Mouse (Mus musculus): Measurements from ENCODE around the gene Foxj2. TPM values are rescaled to one million over a fixed set of nuclear protein-coding genes. Genes with fewer than 3 reads are reported as not detected.

Foxj2 gene
- total RNA-seq, 2 experiments from 2014 or later: 28.8 to 30.7 TPM

DNA sequence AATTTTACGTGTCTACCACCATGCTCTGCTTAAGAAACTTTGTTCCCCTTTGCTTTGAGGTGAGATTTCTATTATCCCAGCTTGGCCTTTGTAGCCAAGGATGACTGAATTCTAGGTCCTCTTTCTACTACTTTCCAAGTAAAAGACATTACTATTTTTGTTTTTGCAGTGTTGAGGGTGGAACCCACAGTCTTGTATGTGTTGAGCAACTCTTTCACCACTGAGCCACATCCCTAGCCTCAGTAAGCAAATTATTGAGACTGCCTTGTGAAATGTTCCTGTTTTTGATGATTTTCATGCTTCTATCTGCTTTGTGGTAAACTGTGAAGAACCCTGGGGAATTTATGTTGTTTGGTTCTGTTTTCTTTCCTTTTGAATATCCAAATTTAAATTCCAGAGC lies 43.2 kb downstream of the Foxj2 start:
- no peak for TF ChIP-seq CTCF (conservative IDR thresholded peaks at IDR 0.05)
- no peak overlapping the region for H3K27ac ChIP-seq
- no peak overlapping the region for H3K4me3 ChIP-seq
- no peak for DNase-seq (ENCODE audit: low spot score in 2 of 2)

DNA sequence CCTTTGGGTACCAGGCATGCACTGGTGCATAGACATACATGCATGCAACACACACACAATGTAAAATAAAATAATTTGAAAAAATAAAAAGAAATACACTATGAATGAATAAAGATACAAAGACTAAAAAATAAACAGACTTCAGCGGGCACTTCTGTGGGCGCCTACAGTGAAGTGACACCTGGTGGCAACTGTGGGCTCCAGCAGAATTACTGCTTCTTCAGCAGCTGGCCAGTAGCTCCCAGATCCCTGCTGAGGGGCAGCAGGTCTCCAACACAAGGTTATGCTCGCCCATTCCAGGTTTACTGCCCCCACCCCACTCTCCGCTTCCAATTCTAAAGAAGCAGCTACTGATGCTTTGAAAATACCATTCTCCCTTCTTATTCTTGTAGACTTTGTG lies 48.2 kb downstream of the Foxj2 start:
- Histone ChIP-seq H3K4me3 (no peak overlapping the region), H3K27ac (no peak overlapping the region)
- TF ChIP-seq CTCF (conservative IDR thresholded peaks at IDR 0.05): peak; percentile 66
- no peak for DNase-seq (ENCODE audit: low spot score in 2 of 2)

GRCm38 (mm10) chr6:122869846-122870245 lies 50.1 kb downstream of the Foxj2 start:
- no peak for TF ChIP-seq CTCF (conservative IDR thresholded peaks at IDR 0.05)
- no peak for DNase-seq (ENCODE audit: low spot score in 2 of 2)
- Histone ChIP-seq H3K27ac (no peak overlapping the region), H3K4me3 (no peak overlapping the region)

- no peak for DNase-seq (ENCODE audit: low spot score in 2 of 2)
- Histone ChIP-seq H3K27ac (peak overlapping the region; percentile 39; the same call in 1 of the 2 replicates), H3K4me3 (no peak overlapping the region)
- no peak for TF ChIP-seq CTCF (conservative IDR thresholded peaks at IDR 0.05)
Measured at GRCm38 (mm10) chr6:122872800-122873199, 53.1 kb downstream of the Foxj2 start.

- peak; percentile 93 for TF ChIP-seq CTCF (conservative IDR thresholded peaks at IDR 0.05)
- peak within 1 kb of the TSS; percentile 100 for H3K4me3 ChIP-seq
- DNase-seq (ENCODE audit: low spot score in 2 of 2): peak; percentile 97 to 98
- H3K27ac ChIP-seq: peak within 1 kb of the TSS; percentile 96
Measured at GRCm38 (mm10) chr6:122873871-122874719, 54.4 kb downstream of the Foxj2 start, which contains the start of gene Necap1. Necap1 (plus strand) TSS chr6:122874474.

DNA sequence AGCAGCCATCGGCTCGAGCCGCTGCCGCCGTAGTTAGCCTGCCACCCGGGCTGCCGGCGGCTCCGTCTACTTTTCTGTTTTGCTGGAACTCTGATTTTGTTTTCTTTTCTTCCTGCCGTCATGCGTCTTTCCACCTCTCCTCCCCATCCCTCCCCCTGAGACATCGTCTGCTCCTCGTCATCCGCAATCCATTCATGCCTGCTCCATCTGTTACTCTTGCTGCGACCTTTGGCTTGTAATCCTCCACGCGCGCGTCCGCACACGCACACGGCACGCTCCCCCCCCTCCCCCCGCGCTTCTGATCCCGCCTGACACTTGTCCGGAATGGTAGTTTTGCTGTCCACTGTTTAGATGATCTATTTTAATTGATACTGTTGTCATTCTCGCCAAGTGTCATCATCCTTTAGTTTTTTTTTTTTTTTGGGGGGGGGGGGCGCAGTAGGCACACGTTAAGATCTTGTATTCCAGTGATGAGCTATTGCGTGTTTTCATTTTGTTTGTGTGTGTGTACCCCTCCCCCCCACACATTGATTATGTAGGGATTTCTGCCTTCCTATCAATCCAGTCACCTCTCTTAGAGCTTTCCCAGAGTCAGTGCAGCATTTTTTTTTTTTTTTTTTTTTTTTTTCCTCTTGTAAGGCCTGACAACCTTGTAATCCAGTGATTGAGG lies 55.1 kb downstream of the Foxj2 start:
- peak overlapping the region; percentile 100 for H3K4me3 ChIP-seq
- DNase-seq (ENCODE audit: low spot score in 2 of 2): no peak
- TF ChIP-seq CTCF (conservative IDR thresholded peaks at IDR 0.05): no peak
- H3K27ac ChIP-seq: peak overlapping the region; percentile 96

- Histone ChIP-seq H3K4me3 (no peak overlapping the region), H3K27ac (no peak overlapping the region)
- no peak for DNase-seq (ENCODE audit: low spot score in 2 of 2)
- no peak for TF ChIP-seq CTCF (conservative IDR thresholded peaks at IDR 0.05)
Measured at GRCm38 (mm10) chr6:122879141-122879735, 59.5 kb downstream of the Foxj2 start.

DNA sequence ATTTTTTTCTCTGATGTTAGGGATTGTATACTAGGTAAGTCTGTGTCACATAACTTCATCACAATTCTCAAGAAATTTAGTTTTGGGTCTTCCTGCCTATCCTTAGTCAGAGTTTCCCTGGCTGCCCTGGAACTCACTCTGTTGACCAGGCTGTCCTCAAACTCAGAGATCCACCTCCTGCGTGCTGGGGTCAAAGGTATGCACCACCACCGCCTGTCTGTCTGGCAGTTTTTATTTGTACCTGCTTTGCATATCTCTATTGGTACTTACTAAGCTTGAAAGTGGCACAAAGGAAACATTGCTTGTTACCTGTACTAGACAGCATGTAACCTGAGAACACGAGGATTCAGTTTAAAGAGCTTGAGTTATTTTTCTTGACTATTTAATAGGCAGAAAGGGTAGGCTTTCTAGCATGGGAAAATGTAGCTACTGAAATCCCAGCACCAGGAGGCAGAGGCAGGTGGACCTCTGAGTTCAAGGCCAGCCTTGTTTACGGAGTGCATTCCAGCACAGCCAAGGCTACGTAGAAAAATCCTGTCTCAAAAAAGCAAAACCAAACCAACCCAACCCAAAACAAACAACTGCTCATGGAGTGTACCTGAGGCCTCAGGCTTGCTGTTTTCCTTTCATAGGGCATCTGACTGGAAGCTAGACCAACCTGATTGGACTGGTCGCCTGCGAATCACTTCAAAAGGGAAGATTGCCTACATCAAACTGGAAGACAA lies 60.2 kb downstream of the Foxj2 start:
- TF ChIP-seq CTCF (conservative IDR thresholded peaks at IDR 0.05): no peak
- DNase-seq (ENCODE audit: low spot score in 2 of 2): no peak
- Histone ChIP-seq H3K4me3 (no peak overlapping the region), H3K27ac (no peak overlapping the region)

DNA sequence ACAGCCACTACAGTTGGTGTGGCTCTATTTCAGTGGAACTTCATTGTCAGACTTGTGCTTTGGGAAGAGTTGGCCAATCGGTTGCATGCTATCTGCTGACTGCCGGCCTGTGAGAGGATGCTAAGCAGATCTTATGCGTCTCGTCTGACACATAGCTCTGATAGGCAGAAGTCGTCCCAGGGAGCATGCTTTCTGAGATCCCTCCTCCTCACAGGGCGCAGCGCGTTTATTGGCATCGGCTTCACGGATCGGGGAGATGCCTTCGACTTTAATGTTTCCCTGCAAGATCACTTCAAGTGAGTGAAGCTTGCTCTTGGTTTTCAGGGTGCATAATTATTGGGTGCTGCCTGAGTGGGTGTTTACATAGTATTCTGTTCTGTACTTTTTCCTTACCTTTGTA lies 61.6 kb downstream of the Foxj2 start:
- TF ChIP-seq CTCF (conservative IDR thresholded peaks at IDR 0.05): no peak
- no peak for DNase-seq (ENCODE audit: low spot score in 2 of 2)
- Histone ChIP-seq H3K27ac (no peak overlapping the region), H3K4me3 (no peak overlapping the region)

GRCm38 (mm10) chr6:122883603-122884002 lies 63.9 kb downstream of the Foxj2 start:
- DNase-seq (ENCODE audit: low spot score in 2 of 2): no peak
- Histone ChIP-seq H3K4me3 (no peak overlapping the region), H3K27ac (no peak overlapping the region)
- no peak for TF ChIP-seq CTCF (conservative IDR thresholded peaks at IDR 0.05)

DNA sequence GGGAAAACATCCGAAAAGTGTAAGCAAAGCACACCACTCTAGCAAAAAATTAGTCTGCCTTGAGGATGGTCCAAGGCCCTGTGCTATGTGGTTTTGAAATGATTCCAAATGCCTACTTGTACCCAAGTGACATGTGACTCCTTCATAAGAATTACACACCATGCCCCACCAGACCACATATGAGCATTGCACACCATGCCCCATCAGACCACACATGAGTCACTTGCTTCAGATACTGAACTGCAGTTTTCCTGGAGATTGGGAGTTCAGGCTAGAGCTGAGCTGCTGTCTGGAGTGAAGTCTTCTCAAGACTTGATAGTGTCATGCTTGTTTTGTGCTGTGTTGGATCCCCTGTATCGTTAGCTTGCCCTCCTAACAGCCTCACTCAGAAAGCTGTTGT lies 69.9 kb downstream of the Foxj2 start:
- no peak for TF ChIP-seq CTCF (conservative IDR thresholded peaks at IDR 0.05)
- DNase-seq (ENCODE audit: low spot score in 2 of 2): no peak
- Histone ChIP-seq H3K4me3 (no peak overlapping the region), H3K27ac (no peak overlapping the region)

DNA sequence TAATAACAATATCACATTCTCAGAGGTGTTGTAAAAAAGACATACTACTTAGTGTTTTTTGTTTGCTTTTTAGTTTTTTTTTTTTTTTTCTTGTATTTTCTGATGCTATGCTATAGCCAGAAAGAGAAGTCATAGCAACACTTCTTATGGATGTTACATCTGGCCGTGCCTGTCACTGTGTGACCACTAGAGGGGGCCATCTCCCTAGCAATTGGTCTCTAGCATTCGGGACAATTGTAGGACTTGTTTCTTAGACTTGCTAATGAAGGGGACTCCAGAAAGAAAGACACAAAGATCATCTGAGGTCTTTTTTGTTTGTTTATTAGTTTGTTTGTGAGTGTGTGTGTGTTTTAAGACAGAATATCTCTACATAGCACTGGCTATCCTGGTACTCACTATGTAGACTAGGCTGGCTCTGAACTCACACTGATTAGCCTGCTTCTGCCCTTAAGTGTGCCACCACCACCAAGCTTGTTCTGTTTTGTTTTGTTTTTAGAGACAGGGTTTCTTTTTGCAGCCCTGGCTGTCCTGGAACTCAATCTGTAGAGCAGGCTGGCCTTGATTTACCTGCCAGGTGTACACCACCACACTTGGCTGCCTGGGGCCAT lies 72.8 kb downstream of the Foxj2 start:
- no peak overlapping the region for H3K27ac ChIP-seq
- no peak overlapping the region for H3K4me3 ChIP-seq
- DNase-seq (ENCODE audit: low spot score in 2 of 2): peak; percentile 61 to 78
- TF ChIP-seq CTCF (conservative IDR thresholded peaks at IDR 0.05): peak; percentile 93

Small RNA genes lying within 50 kb of the gene (microRNA-seq; reads per million reads assigned to microRNA genes)
- 0.64 to 1.5 reads per million in 2 experiments for gene Mir7231

Other genes with a start within 250 kb of the Foxj2 start
- gene Apobec1, start 217.5 kb upstream of the Foxj2 start, total RNA-seq (2021): 1 to 10 TPM; 1.5 to 2.3 TPM
- gene Gdf3, start 209.8 kb upstream of the Foxj2 start, total RNA-seq (2021): not detected
- gene Dppa3, start 193.5 kb upstream of the Foxj2 start, total RNA-seq (2021): not detected
- gene Nanog, start 112.4 kb upstream of the Foxj2 start, total RNA-seq (2021): not detected
- gene Slc2a3, start 18.3 kb upstream of the Foxj2 start, total RNA-seq (2021): 100 to 1,000 TPM; 104 to 109 TPM
- gene C3ar1, start 36.2 kb downstream of the Foxj2 start, total RNA-seq (2021): under 1 TPM; 0.54 to 0.61 TPM
- 100 to 1,000 TPM; 201 to 210 TPM for gene Necap1, start 54.6 kb downstream of the Foxj2 start, total RNA-seq (2021)
- under 1 TPM; 0.22 to 0.61 TPM for gene Clec4a1, start 101.9 kb downstream of the Foxj2 start, total RNA-seq (2021)
- under 1 TPM; 0.37 to 0.38 TPM for gene Clec4a3, start 132.6 kb downstream of the Foxj2 start, total RNA-seq (2021)
- not detected for gene Clec4a4, start 170.5 kb downstream of the Foxj2 start, total RNA-seq (2021)
- gene Clec4b1, start 230.0 kb downstream of the Foxj2 start, total RNA-seq (2021): not detected